Mouse (Mus musculus) limb, embryonic 14.5 days (tissue): ENCODE data around the gene Ccdc121. TPM values are rescaled to one million over a fixed set of nuclear protein-coding genes. Genes with fewer than 3 reads are reported as not detected.

ENCODE experiments used
- ATAC-seq: fragments of 200-750 bp; cut with Nextera tagmentation; 2 replicates; pipeline ENCODE4 v1.8.0; 2017; ENCODE audit warnings: low read depth, moderate number of reproducible peaks, moderate TSS enrichment; ENCODE audit not compliant: low FRiP score
- DNase-seq: peaks from one replicate; pipeline ENCODE4 v3.0.0-alpha.2; 2015; ENCODE audit warnings: low spot score
- H3K27ac ChIP-seq: fragments of 300-500 bp; sonication (generic); replicated peaks from 2 replicates; pipeline ENCODE4 v1.5.1; 2014; ENCODE audit warnings: low read depth, mild to moderate bottlenecking, low read length, moderate library complexity, mixed read lengths
- H3K27me3 ChIP-seq: fragments of 300-500 bp; sonication (generic); 2 replicates; pipeline ENCODE4 v1.6.1; 2014; ENCODE audit warnings: low read length, mixed read lengths; ENCODE audit not compliant: control insufficient read depth, insufficient read depth
- H3K36me3 ChIP-seq: fragments of 300-500 bp; sonication (generic); 2 replicates; pipeline ENCODE4 v1.6.1; 2014; ENCODE audit warnings: mild to moderate bottlenecking, low read length, moderate library complexity, mixed read lengths; ENCODE audit not compliant: control insufficient read depth, insufficient read depth
- H3K4me1 ChIP-seq: fragments of 300-500 bp; sonication (generic); 2 replicates; pipeline ENCODE4 v1.6.1; 2014; ENCODE audit warnings: antibody characterized with exemption, low read length, mixed read lengths; ENCODE audit not compliant: control insufficient read depth, insufficient read depth
- H3K4me2 ChIP-seq: fragments of 300-500 bp; sonication (generic); replicated peaks from 2 replicates; pipeline ENCODE4 v1.6.1; 2014; ENCODE audit warnings: low read depth, mild to moderate bottlenecking, low read length, moderate library complexity; ENCODE audit not compliant: severe bottlenecking
- H3K4me3 ChIP-seq: fragments of 300-500 bp; sonication (generic); replicated peaks from 2 replicates; pipeline ENCODE4 v1.5.1; 2014; ENCODE audit warnings: low read length
- H3K9ac ChIP-seq: fragments of 300-500 bp; sonication (generic); 2 replicates; pipeline ENCODE4 v1.6.1; 2014; ENCODE audit warnings: mild to moderate bottlenecking, low read depth, low read length, moderate library complexity; ENCODE audit not compliant: severe bottlenecking
- H3K9me3 ChIP-seq: fragments of 300-500 bp; sonication (generic); 2 replicates; pipeline ENCODE4 v1.6.1; 2016; ENCODE audit warnings: low read length; ENCODE audit not compliant: control insufficient read depth
- POLR2A ChIP-seq: fragments of 200-500 bp; IDR thresholded peaks from 2 replicates; pipeline ENCODE4 v1.8.0; 2012; ENCODE audit warnings: inconsistent platforms, mild to moderate bottlenecking, moderate library complexity, borderline replicate concordance; ENCODE audit not compliant: insufficient read depth, insufficient read length; ENCODE audit errors: extremely low read depth
- WGBS: fragments of 180-500 bp; shearing (Covaris S2); extraction: QIAGEN DNeasy Blood & Tissue Kit; methylation state at CpG from one replicate; pipeline ENCODE4 v1.1.7; 2014; 5-methylcytosine and 5-hydroxymethylcytosine counted together
- polyA plus RNA-seq, 2 experiments: library from polyadenylated mRNA; depleted of rRNA in 1 of 2; stranded (reverse) in 1 of 2; unstranded in 1 of 2; fragments of >200 nt; fragmentation: Nextera tagmentation in 1 of 2; extraction: Ambion mirVana in 1 of 2; gene quantifications; 2 replicates each; pipeline versions ENCODE4 v1.2.1 to v1.2.3; 2012 to 2014

The Ccdc121 gene
- polyA plus RNA-seq, 2 experiments: 0.11 to 0.43 TPM

DNA sequence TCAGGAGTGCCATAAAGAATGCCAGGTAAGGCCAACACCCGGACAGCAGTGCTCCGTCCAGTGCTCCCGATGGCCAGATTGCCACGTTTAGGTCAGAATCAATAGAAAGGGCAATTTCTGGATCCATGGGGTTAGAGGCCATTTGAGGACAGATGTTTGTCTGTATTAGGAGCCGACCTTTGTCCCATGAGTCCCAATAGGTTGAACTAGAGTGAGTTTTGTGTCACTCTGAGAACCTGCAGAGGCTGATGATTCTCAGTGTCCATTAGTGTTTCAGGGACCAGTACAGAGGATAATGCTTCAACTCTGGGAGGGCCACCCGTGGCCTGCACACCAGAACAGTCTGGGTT, 44.0 kb downstream of the Ccdc121 start:
- no peak overlapping the region for H3K9ac ChIP-seq
- ATAC-seq (no peak), DNase-seq (no peak)
- H3K27me3 ChIP-seq: no peaks in the 10 kb centered on the region
- peaks cover 9% of the 10 kb centered on the region; the same call in 1 of the 2 replicates for H3K9me3 ChIP-seq
- 94% methylated on average over 6 of the region's 6 CpGs for WGBS
- no peak overlapping the region for H3K27ac ChIP-seq
- H3K4me3 ChIP-seq: no peak overlapping the region
- TF ChIP-seq POLR2A: no peak
- H3K36me3 ChIP-seq: no peaks in the 10 kb centered on the region
- H3K4me1 ChIP-seq: peaks cover 8% of the 10 kb centered on the region; the same call in 1 of the 2 replicates
- no peak overlapping the region for H3K4me2 ChIP-seq

DNA sequence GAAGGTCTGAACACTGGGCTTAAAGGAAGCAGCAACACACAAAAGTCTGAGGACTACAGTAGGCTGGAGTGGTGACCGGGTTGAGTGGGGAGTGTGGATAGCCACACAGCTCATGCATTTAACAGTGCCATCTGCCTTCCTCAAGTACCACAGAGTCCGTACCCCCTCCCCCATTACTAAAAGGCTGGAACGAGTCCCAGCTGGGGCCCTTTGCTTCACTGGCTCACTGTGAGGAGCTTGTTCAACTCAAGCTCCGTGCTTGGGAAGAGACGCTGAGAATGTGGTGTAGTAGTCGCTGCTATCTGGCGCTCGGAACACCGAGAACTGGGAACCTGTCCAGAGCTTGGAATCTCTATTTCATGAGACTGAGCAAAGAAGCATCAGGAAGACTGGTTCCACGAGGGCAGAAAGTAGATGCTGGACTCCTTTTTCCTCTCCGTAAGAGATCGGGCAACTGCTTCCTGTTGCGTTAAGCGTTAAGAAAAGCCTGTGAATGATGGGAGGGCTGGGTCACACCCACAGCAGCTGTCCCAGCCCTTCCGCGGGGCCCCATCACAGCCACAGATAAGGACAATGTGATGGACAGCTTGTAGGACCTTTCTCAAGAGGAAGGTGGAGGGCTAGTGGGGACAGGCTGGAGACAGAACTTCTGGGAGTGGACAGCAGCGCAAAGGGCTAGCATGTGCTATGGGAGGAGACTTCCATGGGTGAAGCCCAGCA, 44.5 kb downstream of the Ccdc121 start:
- peak; percentile 29 for DNase-seq
- H3K27me3 ChIP-seq: no peaks in the 10 kb centered on the region
- no peak overlapping the region for H3K4me3 ChIP-seq
- H3K9me3 ChIP-seq: peaks cover 9% of the 10 kb centered on the region; the same call in 1 of the 2 replicates
- no peak overlapping the region for H3K27ac ChIP-seq
- no peak overlapping the region for H3K9ac ChIP-seq
- peaks cover 11% of the 10 kb centered on the region for H3K4me1 ChIP-seq
- WGBS: 67% methylated on average over 17 of the region's 17 CpGs
- ATAC-seq: no peak
- H3K36me3 ChIP-seq: no peaks in the 10 kb centered on the region
- no peak for TF ChIP-seq POLR2A
- H3K4me2 ChIP-seq: no peak overlapping the region

GRCm38 (mm10) chr1:181466040-181466439, 45.2 kb downstream of the Ccdc121 start:
- Histone ChIP-seq H3K9me3 (peaks cover 3% of the 10 kb centered on the region; the same call in 1 of the 2 replicates), H3K4me1 (peaks cover 18% of the 10 kb centered on the region), H3K27me3 (no peaks in the 10 kb centered on the region), H3K36me3 (no peaks in the 10 kb centered on the region), H3K4me2 (no peak overlapping the region), H3K9ac (no peak overlapping the region), H3K4me3 (no peak overlapping the region), H3K27ac (no peak overlapping the region)
- DNase-seq (no peak), ATAC-seq (no peak)
- no peak for TF ChIP-seq POLR2A
- WGBS: 91% methylated on average over 6 of the region's 6 CpGs

- H3K9ac ChIP-seq: no peak overlapping the region
- H3K27ac ChIP-seq: no peak overlapping the region
- 40% methylated on average over 5 of the region's 5 CpGs for WGBS
- TF ChIP-seq POLR2A: no peak
- H3K4me1 ChIP-seq: peaks cover 25% of the 10 kb centered on the region
- no peak overlapping the region for H3K4me3 ChIP-seq
- no peaks in the 10 kb centered on the region for H3K27me3 ChIP-seq
- H3K36me3 ChIP-seq: no peaks in the 10 kb centered on the region
- no peak for ATAC-seq
- DNase-seq: no peak
- H3K4me2 ChIP-seq: no peak overlapping the region
- no peaks in the 10 kb centered on the region for H3K9me3 ChIP-seq
Measured at GRCm38 (mm10) chr1:181465027-181465426, 46.2 kb downstream of the Ccdc121 start.

DNA sequence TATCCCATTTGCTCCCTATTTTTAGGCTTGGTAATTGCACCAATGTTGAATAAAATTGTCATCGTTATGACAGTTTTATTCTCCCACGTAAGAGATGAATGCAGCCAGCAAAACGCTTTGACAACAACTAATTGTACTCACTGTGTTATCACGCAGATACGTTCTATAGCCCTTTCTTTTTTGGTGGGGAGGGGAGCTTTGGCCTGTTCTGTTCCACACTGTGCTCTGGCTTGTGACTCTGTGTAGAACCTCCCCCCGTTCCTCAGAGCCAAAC, 48.4 kb downstream of the Ccdc121 start:
- 84% methylated on average over 6 of the region's 6 CpGs for WGBS

More for the DNA sequence above, 48.4 kb downstream of the Ccdc121 start:
- DNase-seq (no peak), ATAC-seq (no peak)
- Histone ChIP-seq H3K36me3 (no peaks in the 10 kb centered on the region), H3K4me2 (no peak overlapping the region), H3K4me1 (peaks cover 28% of the 10 kb centered on the region), H3K27ac (no peak overlapping the region), H3K4me3 (no peak overlapping the region), H3K27me3 (no peaks in the 10 kb centered on the region), H3K9me3 (no peaks in the 10 kb centered on the region), H3K9ac (no peak overlapping the region)
- TF ChIP-seq POLR2A: no peak
